Mouse (Mus musculus) limb, embryonic 10.5 days (tissue): ENCODE data around the gene Dync1i1. TPM values are rescaled to one million over a fixed set of nuclear protein-coding genes. Genes with fewer than 3 reads are reported as not detected.

ENCODE experiments used
- DNase-seq: peaks from one replicate; pipeline ENCODE4 v3.0.0-alpha.2; 2017; ENCODE audit warnings: low spot score
- H3K27ac ChIP-seq: fragments of 300-500 bp; sonication (generic); 2 replicates; pipeline ENCODE4 v1.5.1; 2016; ENCODE audit warnings: mild to moderate bottlenecking
- H3K27me3 ChIP-seq: fragments of 300-500 bp; sonication (generic); 2 replicates; pipeline ENCODE4 v1.6.1; 2016; ENCODE audit warnings: low read depth, mild to moderate bottlenecking; ENCODE audit not compliant: poor library complexity, severe bottlenecking
- H3K36me3 ChIP-seq: fragments of 300-500 bp; sonication (generic); 2 replicates; pipeline ENCODE4 v1.6.1; 2016; ENCODE audit warnings: mild to moderate bottlenecking, moderate library complexity
- H3K4me1 ChIP-seq: fragments of 300-500 bp; sonication (generic); 2 replicates; pipeline ENCODE4 v1.6.1; 2016
- H3K4me3 ChIP-seq: fragments of 300-500 bp; sonication (generic); 2 replicates; pipeline ENCODE4 v1.5.1; 2016; ENCODE audit warnings: mild to moderate bottlenecking, moderate library complexity
- H3K9me3 ChIP-seq: fragments of 300-500 bp; sonication (generic); replicated peaks from 2 replicates; pipeline ENCODE4 v1.6.1; 2016; ENCODE audit warnings: mild to moderate bottlenecking
- WGBS: fragments of 180-500 bp; shearing (Covaris S2); methylation state at CpG from one replicate; pipeline ENCODE4 v1.1.7; 2016; 5-methylcytosine and 5-hydroxymethylcytosine counted together
- polyA plus RNA-seq: library from polyadenylated mRNA; unstranded; fragments of >200 nt; fragmentation: Nextera tagmentation; extraction: Ambion mirVana; gene quantifications from 2 replicates; pipeline ENCODE4 v1.2.1, GENCODE M21; 2016

The Dync1i1 gene
- polyA plus RNA-seq, 1 experiment from 2014 or later: 5.8 TPM

GRCm38 (mm10) chr6:5871581-5872298 is 146.3 kb downstream of the Dync1i1 start:
- DNase-seq: no peak
- H3K27me3 ChIP-seq: no peaks in the 10 kb centered on the region
- no peaks in the 10 kb centered on the region for H3K36me3 ChIP-seq
- WGBS: 79% methylated on average over 15 of the region's 15 CpGs
- peaks cover 9% of the 10 kb centered on the region for H3K4me1 ChIP-seq
- H3K27ac ChIP-seq: peak overlapping the region; percentile 36; the same call in 1 of the 2 replicates
- H3K9me3 ChIP-seq: no peaks in the 10 kb centered on the region
- H3K4me3 ChIP-seq: no peak overlapping the region

GRCm38 (mm10) chr6:5889341-5889740 is 163.9 kb downstream of the Dync1i1 start:
- 87% methylated on average over 6 of the region's 6 CpGs for WGBS
- no peak overlapping the region for H3K4me3 ChIP-seq
- no peaks in the 10 kb centered on the region for H3K36me3 ChIP-seq
- H3K9me3 ChIP-seq: no peaks in the 10 kb centered on the region
- DNase-seq: no peak
- H3K27me3 ChIP-seq: no peaks in the 10 kb centered on the region
- no peak overlapping the region for H3K27ac ChIP-seq
- H3K4me1 ChIP-seq: no peaks in the 10 kb centered on the region

- H3K4me3 ChIP-seq: no peak overlapping the region
- no peaks in the 10 kb centered on the region for H3K27me3 ChIP-seq
- H3K27ac ChIP-seq: no peak overlapping the region
- no peaks in the 10 kb centered on the region for H3K9me3 ChIP-seq
- peaks cover 10% of the 10 kb centered on the region for H3K4me1 ChIP-seq
- 89% methylated on average over 7 of the region's 7 CpGs for WGBS
- no peak for DNase-seq
- H3K36me3 ChIP-seq: no peaks in the 10 kb centered on the region
These were observed 185.9 kb downstream of the Dync1i1 start for GRCm38 (mm10) chr6:5911295-5911694.

- Histone ChIP-seq H3K27me3 (no peaks in the 10 kb centered on the region), H3K4me1 (0 out of 2 replicates have a peak, but pooled peaks cover 2% of the 10 kb centered on the region), H3K27ac (no peak overlapping the region), H3K9me3 (no peaks in the 10 kb centered on the region), H3K4me3 (no peak overlapping the region), H3K36me3 (no peaks in the 10 kb centered on the region)
- no peak for DNase-seq
- WGBS: 83% methylated on average over 2 of the region's 2 CpGs
These were observed 189.6 kb downstream of the Dync1i1 start for GRCm38 (mm10) chr6:5915028-5915427.

GRCm38 (mm10) chr6:5920670-5921069 is 195.2 kb downstream of the Dync1i1 start:
- WGBS: 44% methylated on average over 4 of the region's 4 CpGs

GRCm38 (mm10) chr6:5922676-5923075 is 197.2 kb downstream of the Dync1i1 start:
- DNase-seq: no peak
- Histone ChIP-seq H3K4me1 (0 out of 2 replicates have a peak, but pooled peaks cover 4% of the 10 kb centered on the region), H3K9me3 (no peaks in the 10 kb centered on the region), H3K36me3 (no peaks in the 10 kb centered on the region), H3K4me3 (no peak overlapping the region), H3K27me3 (no peaks in the 10 kb centered on the region), H3K27ac (no peak overlapping the region)
- 85% methylated on average over 1 of the region's 1 CpGs for WGBS

More at GRCm38 (mm10) chr6:5920670-5921069, 195.2 kb downstream of the Dync1i1 start:
- H3K4me1 ChIP-seq: 0 out of 2 replicates have a peak, but pooled peaks cover 6% of the 10 kb centered on the region
- H3K27ac ChIP-seq: no peak overlapping the region
- H3K36me3 ChIP-seq: no peaks in the 10 kb centered on the region
- no peak overlapping the region for H3K4me3 ChIP-seq
- H3K27me3 ChIP-seq: no peaks in the 10 kb centered on the region
- no peak for DNase-seq
- H3K9me3 ChIP-seq: no peaks in the 10 kb centered on the region

GRCm38 (mm10) chr6:5923148-5923547 is 197.7 kb downstream of the Dync1i1 start:
- DNase-seq: no peak
- no peak overlapping the region for H3K27ac ChIP-seq
- H3K27me3 ChIP-seq: no peaks in the 10 kb centered on the region
- WGBS: 93% methylated on average over 7 of the region's 7 CpGs
- no peaks in the 10 kb centered on the region for H3K36me3 ChIP-seq
- no peaks in the 10 kb centered on the region for H3K9me3 ChIP-seq
- H3K4me3 ChIP-seq: no peak overlapping the region
- H3K4me1 ChIP-seq: 0 out of 2 replicates have a peak, but pooled peaks cover 4% of the 10 kb centered on the region

GRCm38 (mm10) chr6:5930140-5930539 is 204.7 kb downstream of the Dync1i1 start:
- DNase-seq: no peak

GRCm38 (mm10) chr6:5935587-5936353 is 210.3 kb downstream of the Dync1i1 start:
- H3K9me3 ChIP-seq: no peaks in the 10 kb centered on the region
- H3K27ac ChIP-seq: no peak overlapping the region
- no peaks in the 10 kb centered on the region for H3K36me3 ChIP-seq
- WGBS: 80% methylated on average over 8 of the region's 8 CpGs
- no peak for DNase-seq
- H3K4me3 ChIP-seq: no peak overlapping the region
- H3K27me3 ChIP-seq: no peaks in the 10 kb centered on the region
- peaks cover 21% of the 10 kb centered on the region for H3K4me1 ChIP-seq

More at GRCm38 (mm10) chr6:5930140-5930539, 204.7 kb downstream of the Dync1i1 start:
- H3K36me3 ChIP-seq: no peaks in the 10 kb centered on the region
- no peaks in the 10 kb centered on the region for H3K9me3 ChIP-seq
- WGBS: 89% methylated on average over 8 of the region's 8 CpGs
- no peak overlapping the region for H3K27ac ChIP-seq
- H3K4me1 ChIP-seq: peaks cover 23% of the 10 kb centered on the region
- H3K4me3 ChIP-seq: no peak overlapping the region
- H3K27me3 ChIP-seq: no peaks in the 10 kb centered on the region

- Histone ChIP-seq H3K4me1 (peaks cover 9% of the 10 kb centered on the region), H3K27me3 (peaks cover 28% of the 10 kb centered on the region; the same call in 1 of the 2 replicates), H3K27ac (no peak overlapping the region), H3K9me3 (no peaks in the 10 kb centered on the region), H3K36me3 (no peaks in the 10 kb centered on the region), H3K4me3 (no peak overlapping the region)
- peak; percentile 44 for DNase-seq
- 47% methylated on average over 9 of the region's 9 CpGs for WGBS
These were observed 224.5 kb downstream of the Dync1i1 start for GRCm38 (mm10) chr6:5949812-5950392.

- H3K9me3 ChIP-seq: no peaks in the 10 kb centered on the region
- peak overlapping the region; percentile 39; the same call in 1 of the 2 replicates for H3K27ac ChIP-seq
- 63% methylated on average over 10 of the region's 10 CpGs for WGBS
- DNase-seq: peak; percentile 43
- peaks cover 13% of the 10 kb centered on the region; the same call in 1 of the 2 replicates for H3K27me3 ChIP-seq
- H3K4me3 ChIP-seq: no peak overlapping the region
- peaks cover 15% of the 10 kb centered on the region for H3K4me1 ChIP-seq
- no peaks in the 10 kb centered on the region for H3K36me3 ChIP-seq
These were observed 231.0 kb downstream of the Dync1i1 start for GRCm38 (mm10) chr6:5956316-5956913.

- H3K4me3 ChIP-seq: no peak overlapping the region
- H3K27ac ChIP-seq: no peak overlapping the region
- H3K36me3 ChIP-seq: no peaks in the 10 kb centered on the region
- WGBS: 86% methylated on average over 4 of the region's 4 CpGs
- DNase-seq: no peak
- no peaks in the 10 kb centered on the region for H3K9me3 ChIP-seq
- peaks cover 11% of the 10 kb centered on the region for H3K4me1 ChIP-seq
- H3K27me3 ChIP-seq: no peaks in the 10 kb centered on the region
These were observed 235.3 kb downstream of the Dync1i1 start for GRCm38 (mm10) chr6:5960728-5961127.
